Mouse (Mus musculus) forebrain, embryonic 14.5 days (tissue): ENCODE measurements around the gene Smr3a. TPM values are rescaled to one million over a fixed set of nuclear protein-coding genes. Genes with fewer than 3 reads are reported as not detected.

Experiments
- ATAC-seq: fragments of 200-750 bp; cut with Nextera tagmentation; 2 replicates; pipeline ENCODE4 v1.8.0; 2017; ENCODE audit warnings: mild to moderate bottlenecking, moderate library complexity
- DNase-seq: peaks from one replicate; pipeline ENCODE4 v3.0.0-alpha.2; 2015; ENCODE audit warnings: low spot score
- H3K27ac ChIP-seq: fragments of 300-500 bp; sonication (generic); 2 replicates; pipeline ENCODE4 v1.5.1; 2014; ENCODE audit warnings: low read depth, mild to moderate bottlenecking, control low read depth, low read length, moderate library complexity
- H3K27me3 ChIP-seq: fragments of 300-500 bp; sonication (generic); replicated peaks from 2 replicates; pipeline ENCODE4 v1.6.1; 2014; ENCODE audit warnings: low read length, control low read depth, mixed read lengths; ENCODE audit not compliant: control insufficient read depth, insufficient read depth
- H3K36me3 ChIP-seq: fragments of 300-500 bp; sonication (generic); 2 replicates; pipeline ENCODE4 v1.6.1; 2014; ENCODE audit warnings: low read length, control low read depth; ENCODE audit not compliant: control insufficient read depth, insufficient read depth
- H3K4me1 ChIP-seq: fragments of 300-500 bp; sonication (generic); 2 replicates; pipeline ENCODE4 v1.6.1; 2014; ENCODE audit warnings: antibody characterized with exemption, low read length, control low read depth; ENCODE audit not compliant: control insufficient read depth, insufficient read depth
- H3K4me2 ChIP-seq: fragments of 300-500 bp; sonication (generic); 2 replicates; pipeline ENCODE4 v1.6.1; 2014; ENCODE audit warnings: mild to moderate bottlenecking, control low read depth, low read length
- H3K4me3 ChIP-seq: fragments of 300-500 bp; sonication (generic); 2 replicates; pipeline ENCODE4 v1.5.1; 2014; ENCODE audit warnings: low read depth, low read length, control low read depth
- H3K9ac ChIP-seq: fragments of 300-500 bp; sonication (generic); 2 replicates; pipeline ENCODE4 v1.6.1; 2014; ENCODE audit warnings: mild to moderate bottlenecking, low read length, control low read depth, moderate library complexity
- H3K9me3 ChIP-seq: fragments of 300-500 bp; sonication (generic); replicated peaks from 2 replicates; pipeline ENCODE4 v1.6.1; 2016; ENCODE audit warnings: low read length, control low read depth, mixed read lengths; ENCODE audit not compliant: control insufficient read depth
- WGBS: fragments of 180-500 bp; shearing (Covaris S2); extraction: QIAGEN DNeasy Blood & Tissue Kit; methylation state at CpG from one replicate; pipeline ENCODE4 v1.1.7; 2014; 5-methylcytosine and 5-hydroxymethylcytosine counted together
- polyA plus RNA-seq: library from polyadenylated mRNA; unstranded; fragments of >200 nt; fragmentation: Nextera tagmentation; extraction: Ambion mirVana; gene quantifications from 2 replicates; pipeline ENCODE4 v1.2.1, GENCODE M21; 2014

The Smr3a gene
- 0.49 TPM in 1 of 2 replicates, not detected in the other for polyA plus RNA-seq

GRCm38 (mm10) chr5:88002249-88002648, at the start of gene Smr3a:
Smr3a (plus strand) TSS chr5:88002549.
- 95% methylated on average over 3 of the region's 3 CpGs for WGBS
- H3K9ac ChIP-seq: no peak within 1 kb of the TSS
- no peaks in the 10 kb centered on the region for H3K27me3 ChIP-seq
- H3K4me1 ChIP-seq: no peaks in the 10 kb centered on the region
- no peak within 1 kb of the TSS for H3K4me2 ChIP-seq
- no peak for DNase-seq
- ATAC-seq: no peak
- H3K27ac ChIP-seq: no peak within 1 kb of the TSS
- H3K4me3 ChIP-seq: no peak within 1 kb of the TSS
- no peaks in the 10 kb centered on the region for H3K36me3 ChIP-seq
- H3K9me3 ChIP-seq: no peaks in the 10 kb centered on the region

- Histone ChIP-seq H3K27ac (no peak within 1 kb of the TSS), H3K4me2 (no peak within 1 kb of the TSS), H3K9ac (no peak within 1 kb of the TSS), H3K36me3 (no peaks in the 10 kb centered on the region), H3K9me3 (no peaks in the 10 kb centered on the region), H3K4me1 (no peaks in the 10 kb centered on the region), H3K27me3 (no peaks in the 10 kb centered on the region), H3K4me3 (no peak within 1 kb of the TSS)
- WGBS: 62% methylated on average over 2 of the region's 2 CpGs
- no peak for DNase-seq
- no peak for ATAC-seq
Measured at GRCm38 (mm10) chr5:87969201-87969600, 33.1 kb upstream of the Smr3a start, which contains the start of the genes 2310003L06Rik and Gm28434. 2310003L06Rik (plus strand) TSS chr5:87969459. Gm28434 (plus strand) TSS chr5:87969517.

- Histone ChIP-seq H3K4me3 (no peak within 1 kb of the TSS), H3K4me1 (no peaks in the 10 kb centered on the region), H3K9ac (no peak within 1 kb of the TSS), H3K4me2 (no peak within 1 kb of the TSS), H3K27me3 (no peaks in the 10 kb centered on the region), H3K27ac (no peak within 1 kb of the TSS), H3K9me3 (no peaks in the 10 kb centered on the region), H3K36me3 (no peaks in the 10 kb centered on the region)
- WGBS: 91% methylated on average over 3 of the region's 3 CpGs
- DNase-seq: no peak
- ATAC-seq: no peak
Measured at GRCm38 (mm10) chr5:87979139-87979538, 23.2 kb upstream of the Smr3a start, which contains the start of gene Cabs1. Cabs1 (plus strand) TSS chr5:87979439.

- Histone ChIP-seq H3K27me3 (no peaks in the 10 kb centered on the region), H3K4me3 (no peak overlapping the region), H3K27ac (no peak overlapping the region), H3K4me2 (no peak overlapping the region), H3K9me3 (no peaks in the 10 kb centered on the region), H3K4me1 (no peaks in the 10 kb centered on the region), H3K36me3 (no peaks in the 10 kb centered on the region), H3K9ac (no peak overlapping the region)
- DNase-seq: no peak
- 47% methylated on average over 3 of the region's 3 CpGs for WGBS
- no peak for ATAC-seq
Measured at GRCm38 (mm10) chr5:87982468-87983214, 19.7 kb upstream of the Smr3a start.

- DNase-seq: no peak
- ATAC-seq: no peak
- H3K9ac ChIP-seq: no peak overlapping the region
- no peak overlapping the region for H3K4me3 ChIP-seq
- H3K9me3 ChIP-seq: no peaks in the 10 kb centered on the region
- H3K27ac ChIP-seq: no peak overlapping the region
- no peaks in the 10 kb centered on the region for H3K27me3 ChIP-seq
- H3K4me2 ChIP-seq: no peak overlapping the region
- no peaks in the 10 kb centered on the region for H3K36me3 ChIP-seq
- no peaks in the 10 kb centered on the region for H3K4me1 ChIP-seq
Measured at GRCm38 (mm10) chr5:88005241-88005640, 2.9 kb downstream of the Smr3a start.

Other genes with a start within 250 kb of the Smr3a start
- not detected in 2 replicates for gene Csn1s2a, start 228.0 kb upstream of the Smr3a start, polyA plus RNA-seq
- gene Csn1s2b, start 194.5 kb upstream of the Smr3a start, polyA plus RNA-seq: not detected in 2 replicates
- gene Prr27, start 176.9 kb upstream of the Smr3a start, polyA plus RNA-seq: not detected in 2 replicates
- not detected in 2 replicates for gene Odam, start 117.5 kb upstream of the Smr3a start, polyA plus RNA-seq
- not detected in 2 replicates for gene Csn3, start 77.0 kb upstream of the Smr3a start, polyA plus RNA-seq
- not detected in 2 replicates for gene 2310003L06Rik, start 33.1 kb upstream of the Smr3a start, polyA plus RNA-seq
- gene Gm28434, start 33.0 kb upstream of the Smr3a start, polyA plus RNA-seq: not detected in 2 replicates
- not detected in 2 replicates for gene Cabs1, start 23.1 kb upstream of the Smr3a start, polyA plus RNA-seq
- gene Smr2, start 84.0 kb downstream of the Smr3a start, polyA plus RNA-seq: not detected in 2 replicates
- gene Gm11116, start 109.0 kb downstream of the Smr3a start, polyA plus RNA-seq: not detected in 2 replicates
- gene Gm11115, start 151.6 kb downstream of the Smr3a start, polyA plus RNA-seq: not detected in 2 replicates